In the genomic region with DNA sequence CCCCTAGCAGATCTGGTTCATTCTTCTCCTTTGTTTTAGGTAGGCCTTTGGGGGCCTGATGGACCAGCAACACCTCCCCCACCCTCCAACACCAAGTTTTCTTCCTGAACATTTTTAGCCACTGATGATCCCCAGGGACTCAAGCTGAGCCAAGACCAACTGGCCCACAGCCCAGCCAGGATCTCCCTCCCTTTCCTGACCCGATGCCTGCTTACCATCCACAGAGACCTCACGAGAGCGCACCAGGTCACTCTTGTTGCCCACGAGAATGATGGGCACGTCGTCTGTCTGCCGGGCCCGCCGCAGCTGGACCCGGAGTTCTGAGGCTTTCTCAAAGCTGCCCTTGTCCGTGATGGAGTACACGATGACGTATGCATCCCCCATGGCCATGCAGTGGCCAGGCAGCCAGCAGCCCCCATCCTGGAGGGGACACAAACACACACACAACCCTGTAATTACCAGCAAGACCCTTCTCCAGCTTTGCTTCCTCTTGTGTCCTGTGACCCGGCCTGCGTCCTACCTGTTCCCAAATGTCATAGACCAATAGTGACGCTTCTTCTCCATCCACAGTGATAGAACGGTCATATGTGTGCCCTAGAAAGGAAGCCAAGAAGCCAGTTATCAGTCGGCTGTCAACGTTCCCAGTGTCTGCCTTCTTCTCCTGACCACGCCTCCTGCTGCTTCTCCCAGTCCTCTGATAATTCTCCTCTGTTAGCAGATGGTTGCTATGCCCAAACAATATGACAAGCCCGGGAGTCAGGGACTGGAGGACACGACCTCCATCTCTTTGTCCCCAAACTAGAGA, we compare ENCODE assay signal across 11 mouse cellular contexts. TPM values are rescaled to one million over a fixed set of nuclear protein-coding genes. Genes with fewer than 3 reads are reported as not detected.
A peak's percentile ranks its signal among the peaks of the same experiment; 100 is the strongest.
DNase-seq lines count a peak whose midpoint lies in the region; ATAC-seq lines count a peak whose summit lies in the region.
"Had no signal": no experiment of that assay in that cellular context is flagged by ENCODE, and none has a peak within 500 bp of the region (broad histone marks: within the 10 kb centered on the region; RNA-seq: fewer than 3 reads in every experiment).

No protein-coding gene starts in this region.

- no peak overlapping the region for H3K27ac ChIP-seq in limb, embryonic 12.5 days
- H3K27ac ChIP-seq in limb, embryonic 10.5 days, result no peak overlapping the region
- no peak overlapping the region for H3K27ac ChIP-seq in lung, embryonic 15.5 days
- H3K27ac ChIP-seq in hindbrain, embryonic 10.5 days, result no peak overlapping the region
- H3K27ac ChIP-seq: embryonic facial prominence, embryonic 12.5 days; macrophage had no signal

- H3K27me3 ChIP-seq in limb, embryonic 12.5 days, result peaks cover 27% of the 10 kb centered on the region
- peaks cover 40% of the 10 kb centered on the region for H3K27me3 ChIP-seq in limb, embryonic 10.5 days (ENCODE audit: low read depth, poor library complexity, severe bottlenecking)
- H3K27me3 ChIP-seq in lung, embryonic 15.5 days, result peaks cover 10% of the 10 kb centered on the region; the same call in 1 of the 2 replicates
- peaks cover 43% of the 10 kb centered on the region for H3K27me3 ChIP-seq in hindbrain, embryonic 10.5 days (ENCODE audit: insufficient read depth, poor library complexity, severe bottlenecking)

- no peaks in the 10 kb centered on the region for H3K9me3 ChIP-seq in limb, embryonic 12.5 days
- no peaks in the 10 kb centered on the region for H3K9me3 ChIP-seq in limb, embryonic 10.5 days (replicated peaks)
- H3K9me3 ChIP-seq in lung, embryonic 15.5 days, result no peaks in the 10 kb centered on the region
- no peaks in the 10 kb centered on the region for H3K9me3 ChIP-seq in hindbrain, embryonic 10.5 days
- H3K9me3 ChIP-seq: embryonic facial prominence, embryonic 12.5 days had no signal

- H3K4me3 ChIP-seq in limb, embryonic 12.5 days (replicated peaks), result 0 out of 2 replicates have a peak overlapping the region, but pooled peaks have one; percentile 45
- no peak overlapping the region for H3K4me3 ChIP-seq in limb, embryonic 10.5 days
- peak overlapping the region; percentile 40 for H3K4me3 ChIP-seq in lung, embryonic 15.5 days
- no peak overlapping the region for H3K4me3 ChIP-seq in hindbrain, embryonic 10.5 days

- peaks cover 29% of the 10 kb centered on the region for H3K4me1 ChIP-seq in limb, embryonic 12.5 days (replicated peaks)
- H3K4me1 ChIP-seq in limb, embryonic 10.5 days, result peaks cover 34% of the 10 kb centered on the region
- peaks cover 20% of the 10 kb centered on the region for H3K4me1 ChIP-seq in lung, embryonic 15.5 days
- peaks cover 27% of the 10 kb centered on the region for H3K4me1 ChIP-seq in hindbrain, embryonic 10.5 days (replicated peaks)

- 82% methylated on average over 22 of the region's 22 CpGs for WGBS in limb, embryonic 12.5 days
- 80% methylated on average over 22 of the region's 22 CpGs for WGBS in limb, embryonic 10.5 days
- WGBS in lung, embryonic 15.5 days, result 60% methylated on average over 22 of the region's 22 CpGs
- 81% methylated on average over 22 of the region's 22 CpGs for WGBS in hindbrain, embryonic 10.5 days

- DNase-seq in limb, embryonic 10.5 days (ENCODE audit: low spot score), result no peak
- DNase-seq in adrenal gland, postnatal 36 days, result peak; percentile 55 to 70
- DNase-seq in heart, postnatal 25 days (ENCODE audit: low spot score), result peak; percentile 64
- DNase-seq in yolk sac, embryonic 10.5 days (ENCODE audit: low spot score), result no peak
- DNase-seq in hindbrain, embryonic 10.5 days (ENCODE audit: low spot score), result no peak

- H3K9ac ChIP-seq in limb, embryonic 12.5 days (replicated peaks), result no peak overlapping the region
- no peak overlapping the region for H3K9ac ChIP-seq in lung, embryonic 15.5 days
- H3K9ac ChIP-seq: embryonic facial prominence, embryonic 12.5 days had no signal

- ATAC-seq in limb, embryonic 12.5 days (ENCODE audit: insufficient number of reproducible peaks, insufficient read depth, low FRiP score, low TSS enrichment, low read depth), result no peak
- ATAC-seq in lung, embryonic 15.5 days (ENCODE audit: borderline replicate concordance, extremely low read depth, low FRiP score, low TSS enrichment), result no peak
- ATAC-seq in erythroid progenitor cell, adult 5-6 weeks (replicated peaks; ENCODE audit: low FRiP score, poor library complexity, severe bottlenecking), result no peak

- H3K36me3 ChIP-seq in limb, embryonic 12.5 days, result peaks cover under 1% of the 10 kb centered on the region; the same call in 1 of the 2 replicates
- H3K36me3 ChIP-seq in limb, embryonic 10.5 days, result no peaks in the 10 kb centered on the region
- H3K36me3 ChIP-seq in lung, embryonic 15.5 days, result no peaks in the 10 kb centered on the region
- no peaks in the 10 kb centered on the region for H3K36me3 ChIP-seq in hindbrain, embryonic 10.5 days
- H3K36me3 ChIP-seq: embryonic facial prominence, embryonic 12.5 days had no signal

- intact Hi-C loops in heart, postnatal 25 days (cut with DNase I), result loop anchor here (1.0 to 2.0 kb wide), 2 partner anchors 12 to 19 kb away; partner anchors contain the start of gene Ciao2b

- 0 out of 2 replicates have a peak overlapping the region, but pooled peaks have one; percentile 76 for H3K4me2 ChIP-seq in limb, embryonic 12.5 days
- peak overlapping the region; percentile 73 for H3K4me2 ChIP-seq in lung, embryonic 15.5 days

RNA-seq across cellular contexts. Expression of gene Rrad, which starts 1.6 kb away (rescaled TPM):
- polyA plus RNA-seq in limb, embryonic 12.5 days (2016; fragmentation: Nextera tagmentation; extraction: Ambion mirVana), result 10.4 and 11.2 TPM in 2 replicates
- polyA plus RNA-seq in limb, embryonic 10.5 days (2016; fragmentation: Nextera tagmentation; extraction: Ambion mirVana), result 2.0 and 3.2 TPM in 2 replicates
- total RNA-seq in adrenal gland, postnatal 36 days (2021), result 10 to 100 TPM in 1 of 2 experiments, 1 to 10 TPM in 1; 3.4 to 14.0 TPM
- 100 to 1,000 TPM; 323 to 376 TPM for total RNA-seq in heart, postnatal 25 days (2021)
- 20.1 and 24.8 TPM in 2 replicates for polyA plus RNA-seq in lung, embryonic 15.5 days (2015; fragmentation: Nextera tagmentation; extraction: Ambion mirVana)
- polyA plus RNA-seq in hindbrain, embryonic 10.5 days (2016; fragmentation: Nextera tagmentation; extraction: Ambion mirVana), result 1.2 and 1.5 TPM in 2 replicates
- 2.2 TPM in 1 of 2 replicates, not detected in the other for total RNA-seq in erythroid progenitor cell, adult 5-6 weeks (2015; ENCODE audit: low replicate concordance)
- total RNA-seq in erythroid progenitor cell, adult 5-6 weeks (2017; ENCODE audit: low replicate concordance), result not detected in 2 replicates

RNA-seq across cellular contexts. Expression of gene Cdh16, which starts 5.3 kb away (rescaled TPM):
- not detected in 2 replicates for polyA plus RNA-seq in limb, embryonic 12.5 days (2016; fragmentation: Nextera tagmentation; extraction: Ambion mirVana)
- 0.13 TPM in 1 of 2 replicates, not detected in the other for polyA plus RNA-seq in limb, embryonic 10.5 days (2016; fragmentation: Nextera tagmentation; extraction: Ambion mirVana)
- total RNA-seq in adrenal gland, postnatal 36 days (2021), result not detected
- 1 to 10 TPM; 2.4 to 3.1 TPM for total RNA-seq in heart, postnatal 25 days (2021)
- polyA plus RNA-seq in lung, embryonic 15.5 days (2015; fragmentation: Nextera tagmentation; extraction: Ambion mirVana), result 53.5 TPM in 2 replicates
- polyA plus RNA-seq in hindbrain, embryonic 10.5 days (2016; fragmentation: Nextera tagmentation; extraction: Ambion mirVana), result not detected in 2 replicates
- total RNA-seq in erythroid progenitor cell, adult 5-6 weeks (2015; ENCODE audit: low replicate concordance), result not detected in 2 replicates
- total RNA-seq in erythroid progenitor cell, adult 5-6 weeks (2017; ENCODE audit: low replicate concordance), result not detected in 2 replicates
- polyA plus RNA-seq: embryonic facial prominence, embryonic 12.5 days; macrophage; testis, adult 2 months had no signal

RNA-seq across cellular contexts. Expression of gene Ciao2b, which starts 12.3 kb away (rescaled TPM):
- polyA plus RNA-seq in limb, embryonic 12.5 days (2016; fragmentation: Nextera tagmentation; extraction: Ambion mirVana), result 88.6 and 90.2 TPM in 2 replicates
- polyA plus RNA-seq in limb, embryonic 10.5 days (2016; fragmentation: Nextera tagmentation; extraction: Ambion mirVana), result 95.6 and 105 TPM in 2 replicates
- 10 to 100 TPM; 46.1 to 51.1 TPM for total RNA-seq in adrenal gland, postnatal 36 days (2021)
- 10 to 100 TPM; 58.7 to 66.5 TPM for total RNA-seq in heart, postnatal 25 days (2021)
- polyA plus RNA-seq in lung, embryonic 15.5 days (2015; fragmentation: Nextera tagmentation; extraction: Ambion mirVana), result 102 and 107 TPM in 2 replicates
- 111 and 121 TPM in 2 replicates for polyA plus RNA-seq in hindbrain, embryonic 10.5 days (2016; fragmentation: Nextera tagmentation; extraction: Ambion mirVana)
- 9.7 and 18.9 TPM in 2 replicates for total RNA-seq in erythroid progenitor cell, adult 5-6 weeks (2015; ENCODE audit: low replicate concordance)
- 8.1 and 10.8 TPM in 2 replicates for total RNA-seq in erythroid progenitor cell, adult 5-6 weeks (2017; ENCODE audit: low replicate concordance)

RNA-seq across cellular contexts. Expression of gene Pdp2, which starts 38.3 kb away (rescaled TPM):
- 13.3 and 14.7 TPM in 2 replicates for polyA plus RNA-seq in limb, embryonic 12.5 days (2016; fragmentation: Nextera tagmentation; extraction: Ambion mirVana)
- 14.5 and 14.8 TPM in 2 replicates for polyA plus RNA-seq in limb, embryonic 10.5 days (2016; fragmentation: Nextera tagmentation; extraction: Ambion mirVana)
- 10 to 100 TPM; 30.4 to 33.0 TPM for total RNA-seq in adrenal gland, postnatal 36 days (2021)
- total RNA-seq in heart, postnatal 25 days (2021), result 10 to 100 TPM; 20.1 to 29.0 TPM
- 8.8 and 9.2 TPM in 2 replicates for polyA plus RNA-seq in lung, embryonic 15.5 days (2015; fragmentation: Nextera tagmentation; extraction: Ambion mirVana)
- 12.7 and 13.3 TPM in 2 replicates for polyA plus RNA-seq in hindbrain, embryonic 10.5 days (2016; fragmentation: Nextera tagmentation; extraction: Ambion mirVana)
- 0.36 and 2.1 TPM in 2 replicates for total RNA-seq in erythroid progenitor cell, adult 5-6 weeks (2015; ENCODE audit: low replicate concordance)
- total RNA-seq in erythroid progenitor cell, adult 5-6 weeks (2017; ENCODE audit: low replicate concordance), result 1.2 and 1.7 TPM in 2 replicates

Comparison
In these comparisons a context has a peak if more than half of its experiments do, and no peak if none do; other contexts are left out.
1. H3K4me3 ChIP-seq: peak in limb, embryonic 12.5 days (single experiment) and lung, embryonic 15.5 days (single experiment); none in limb, embryonic 10.5 days (single experiment) and hindbrain, embryonic 10.5 days (single experiment).
2. DNase-seq: peak in adrenal gland, postnatal 36 days (2 of 2) and heart, postnatal 25 days (single experiment); none in limb, embryonic 10.5 days (single experiment), yolk sac, embryonic 10.5 days (single experiment) and hindbrain, embryonic 10.5 days (single experiment).
3. RNA of gene Cdh16, which starts 5.3 kb away (polyA plus RNA-seq): 53.5 TPM in lung, embryonic 15.5 days; 0.13 TPM in limb, embryonic 10.5 days, not detected in limb, embryonic 12.5 days and not detected in hindbrain, embryonic 10.5 days; every median in the first group is over 10 times any median in the second.